Mouse (Mus musculus): ENCODE results near the gene Olfr482. TPM values are rescaled to one million over a fixed set of nuclear protein-coding genes. Genes with fewer than 3 reads are reported as not detected.

Olfr482 gene
- 0.19 TPM in 1 of 3 replicates, not detected in the others for total RNA-seq (2017)

DNA sequence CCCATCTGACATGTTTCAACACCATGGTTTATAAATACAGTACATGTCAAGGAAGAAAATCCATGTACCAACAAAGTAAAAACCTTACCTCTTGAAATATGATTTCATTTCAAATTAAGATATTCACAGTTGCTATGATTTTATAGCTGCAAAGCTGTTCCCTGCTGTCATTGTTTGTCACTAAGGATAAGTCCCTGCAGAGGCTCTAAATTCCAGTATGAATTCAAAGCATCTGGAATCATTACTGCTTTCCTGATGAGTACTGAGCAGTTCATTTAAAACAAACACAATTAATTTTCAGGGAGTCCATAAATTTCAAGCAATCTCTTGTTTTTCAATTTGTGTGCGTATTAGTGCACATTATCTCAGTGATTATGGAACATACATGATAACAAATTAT lies at the start of gene Olfr482:
Gene Olfr482, minus strand, starts transcription at position 101 of the 400 bp plus-strand sequence.
- no peak for ATAC-seq (replicated peaks; ENCODE audit: insufficient number of reproducible peaks, low FRiP score, low TSS enrichment, poor library complexity, severe bottlenecking)

DNA sequence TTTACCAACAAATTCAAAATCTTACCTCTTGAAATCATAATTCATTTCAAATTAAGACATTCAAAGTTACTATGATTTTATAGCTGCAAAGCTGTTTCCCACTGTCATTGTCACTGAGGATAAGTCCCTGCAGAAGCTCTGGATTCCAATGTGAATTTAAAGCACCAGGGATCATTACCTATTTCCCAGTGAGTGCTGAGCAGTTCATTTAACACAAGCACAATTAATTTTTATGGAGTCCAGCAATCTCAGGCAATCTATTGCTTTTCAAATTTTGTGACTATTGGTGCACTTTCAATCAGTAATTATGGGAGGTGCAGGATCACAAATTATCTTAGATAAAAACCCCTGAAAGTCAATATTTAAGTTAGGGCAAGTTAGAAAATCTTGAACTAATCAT lies 30.0 kb upstream of the Olfr482 start, which contains the start of gene Olfr484:
Gene Olfr484, minus strand, starts transcription at position 101 of the 400 bp plus-strand sequence.
- no peak for ATAC-seq (replicated peaks; ENCODE audit: insufficient number of reproducible peaks, low FRiP score, low TSS enrichment, poor library complexity, severe bottlenecking)

DNA sequence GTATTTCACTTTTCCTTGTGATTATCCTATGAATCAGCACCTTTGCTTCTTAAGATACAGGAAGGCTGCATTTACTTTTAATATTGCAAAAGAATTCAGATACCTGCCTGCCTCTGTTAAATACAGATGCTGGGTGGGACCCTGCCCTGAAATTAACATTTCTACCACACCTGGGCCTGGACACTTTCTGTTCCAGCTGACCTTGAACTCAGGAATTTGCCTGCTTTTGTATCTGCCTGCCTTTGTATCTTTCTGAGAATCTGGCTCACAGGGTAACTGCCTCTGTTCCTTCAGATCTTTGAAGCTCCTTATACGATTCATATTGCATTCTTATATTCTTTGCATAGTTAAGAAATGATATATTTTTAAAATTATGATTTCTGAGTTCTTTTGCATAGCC lies 24.0 kb upstream of the Olfr482 start:
- ATAC-seq (replicated peaks; ENCODE audit: insufficient number of reproducible peaks, low FRiP score, low TSS enrichment, poor library complexity, severe bottlenecking) = no peak

DNA sequence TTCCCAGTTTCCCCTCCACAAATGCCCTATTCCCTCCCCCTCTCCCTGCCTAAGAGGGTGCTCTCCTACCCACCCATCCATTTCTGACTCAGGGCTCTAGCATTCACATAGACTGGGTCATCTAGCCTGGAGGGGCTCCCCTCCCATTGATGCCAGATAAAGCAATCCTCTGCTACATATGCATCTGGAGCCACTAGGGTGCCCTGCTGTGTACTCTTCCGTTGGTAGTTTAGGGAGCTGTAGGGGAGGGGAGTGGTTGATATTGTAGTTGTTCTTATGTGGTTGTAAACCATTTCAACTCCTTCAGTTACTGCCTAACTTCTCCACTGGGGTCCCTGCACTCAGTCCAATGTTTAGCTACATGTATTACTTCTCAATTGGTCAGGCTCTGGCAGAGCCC lies 23.3 kb upstream of the Olfr482 start:
- ATAC-seq (replicated peaks; ENCODE audit: insufficient number of reproducible peaks, low FRiP score, low TSS enrichment, poor library complexity, severe bottlenecking) = no peak

DNA sequence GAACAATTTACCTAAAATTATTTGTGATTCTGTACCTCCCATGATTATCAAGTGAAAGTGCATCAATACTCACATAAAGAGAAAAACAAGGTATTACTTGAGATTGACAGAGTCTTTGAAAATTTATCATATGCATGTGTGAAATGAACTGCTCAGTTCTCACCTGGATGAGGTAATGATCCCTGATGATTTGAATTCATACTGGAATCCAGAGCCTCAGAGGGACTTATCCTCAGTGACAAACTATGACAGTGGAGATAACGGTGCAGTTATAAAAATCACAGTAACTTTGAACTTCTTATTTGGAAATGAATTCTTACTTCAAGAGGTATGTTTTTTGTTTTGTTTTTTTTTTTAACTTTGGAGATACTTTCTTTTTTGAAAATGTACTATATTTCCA lies 3.2 kb upstream of the Olfr482 start, which contains the start of gene Olfr483:
Gene Olfr483, plus strand, starts transcription at position 301 of the 400 bp plus-strand sequence.
- no peak for ATAC-seq (replicated peaks; ENCODE audit: insufficient number of reproducible peaks, low FRiP score, low TSS enrichment, poor library complexity, severe bottlenecking)

DNA sequence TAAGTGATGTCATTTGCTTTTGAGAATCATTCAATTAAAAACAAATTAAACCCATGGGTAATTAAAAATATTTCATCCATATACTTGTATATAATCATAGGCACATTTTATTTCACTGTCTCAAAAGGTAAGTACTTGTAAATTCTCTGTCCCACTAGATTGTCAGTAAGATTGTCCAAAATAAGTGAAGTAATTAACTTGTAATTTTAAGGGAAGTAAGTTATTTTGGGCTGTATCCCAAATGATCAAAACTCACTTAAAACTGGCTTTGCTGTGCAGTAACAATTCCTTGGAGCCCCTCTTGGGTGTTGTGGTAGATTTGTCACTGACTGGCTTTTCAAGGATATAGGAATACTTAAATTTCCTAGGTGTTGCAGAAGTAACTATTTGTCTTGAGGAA lies 17.8 kb downstream of the Olfr482 start, which contains the start of gene Olfr481:
Gene Olfr481, plus strand, starts transcription at position 301 of the 400 bp plus-strand sequence.
- ATAC-seq (replicated peaks; ENCODE audit: insufficient number of reproducible peaks, low FRiP score, low TSS enrichment, poor library complexity, severe bottlenecking) = no peak

DNA sequence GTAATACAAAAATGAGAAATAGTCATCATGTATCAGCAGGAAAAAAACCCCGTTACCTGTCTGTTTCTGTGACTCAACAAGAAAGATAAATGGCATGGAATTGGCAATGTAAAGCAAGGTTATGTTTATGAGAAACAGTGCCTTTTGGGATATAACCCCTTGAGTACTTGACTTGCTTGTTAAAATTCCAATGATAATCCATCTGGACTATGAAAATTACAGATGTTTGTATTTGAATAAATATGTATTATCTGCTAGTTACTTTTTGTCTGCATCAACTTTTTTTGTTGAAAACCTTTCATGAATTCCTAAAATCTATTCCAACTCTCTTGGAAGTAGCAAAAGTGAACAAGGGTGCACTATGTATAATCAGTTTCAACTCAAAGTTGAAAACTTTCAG lies 30.1 kb downstream of the Olfr482 start, which contains the start of gene Olfr480:
Gene Olfr480, minus strand, starts transcription at position 101 of the 400 bp plus-strand sequence.
- ATAC-seq (replicated peaks; ENCODE audit: insufficient number of reproducible peaks, low FRiP score, low TSS enrichment, poor library complexity, severe bottlenecking) = no peak

DNA sequence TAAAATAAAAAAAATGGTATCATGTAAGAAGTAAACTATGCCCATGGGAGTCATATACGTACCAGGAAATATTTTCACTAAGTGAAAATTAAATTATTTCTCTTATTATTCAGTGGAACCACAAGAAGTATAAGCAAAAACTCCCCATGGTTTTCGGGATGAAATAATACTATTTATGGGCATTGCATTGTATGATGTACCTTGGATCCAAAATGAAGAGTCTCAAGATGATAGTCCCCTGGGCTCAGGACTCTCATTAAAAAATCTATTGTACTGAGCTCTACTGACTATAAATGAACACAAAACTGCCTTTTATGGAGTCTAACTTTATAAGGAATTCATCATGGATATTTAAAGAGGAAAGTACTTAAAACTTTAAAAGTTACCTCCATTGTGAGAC lies 47.0 kb downstream of the Olfr482 start, which contains the start of gene Olfr479:
Gene Olfr479, plus strand, starts transcription at position 301 of the 400 bp plus-strand sequence.
- no peak for ATAC-seq (replicated peaks; ENCODE audit: insufficient number of reproducible peaks, low FRiP score, low TSS enrichment, poor library complexity, severe bottlenecking)

Other genes with a start within 250 kb of the Olfr482 start
- gene Olfr472, start 199.7 kb downstream of the Olfr482 start, total RNA-seq (2017) = not detected in 3 replicates
- gene Olfr473, start 167.1 kb downstream of the Olfr482 start, total RNA-seq (2017) = not detected in 3 replicates
- not detected in 3 replicates for gene Olfr474, start 142.9 kb downstream of the Olfr482 start, total RNA-seq (2017)
- gene Olfr476, start 132.8 kb downstream of the Olfr482 start, total RNA-seq (2017) = not detected in 3 replicates
- gene Olfr477, start 110.9 kb downstream of the Olfr482 start, total RNA-seq (2017) = not detected in 3 replicates
- not detected in 3 replicates for gene Olfr478, start 63.6 kb downstream of the Olfr482 start, total RNA-seq (2017)
- not detected in 3 replicates for gene Olfr479, start 46.9 kb downstream of the Olfr482 start, total RNA-seq (2017)
- gene Olfr480, start 30.2 kb downstream of the Olfr482 start, total RNA-seq (2017) = not detected in 3 replicates
- gene Olfr481, start 17.7 kb downstream of the Olfr482 start, total RNA-seq (2017) = not detected in 3 replicates
- not detected in 3 replicates for gene Olfr483, start 3.3 kb upstream of the Olfr482 start, total RNA-seq (2017)
- gene Olfr484, start 29.9 kb upstream of the Olfr482 start, total RNA-seq (2017) = not detected in 3 replicates
- gene Olfr485, start 62.3 kb upstream of the Olfr482 start, total RNA-seq (2017) = not detected in 3 replicates
- not detected in 3 replicates for gene Olfr486, start 75.2 kb upstream of the Olfr482 start, total RNA-seq (2017)
- not detected in 3 replicates for gene Olfr487, start 117.0 kb upstream of the Olfr482 start, total RNA-seq (2017)
- not detected in 3 replicates for gene Olfr488, start 160.8 kb upstream of the Olfr482 start, total RNA-seq (2017)
- gene Olfr490, start 191.3 kb upstream of the Olfr482 start, total RNA-seq (2017) = not detected in 3 replicates
- not detected in 3 replicates for gene Olfr491, start 215.9 kb upstream of the Olfr482 start, total RNA-seq (2017)
- gene Olfr492, start 226.1 kb upstream of the Olfr482 start, total RNA-seq (2017) = not detected in 3 replicates
- not detected in 3 replicates for gene Olfr493, start 249.4 kb upstream of the Olfr482 start, total RNA-seq (2017)